Mouse (Mus musculus) neural tube, embryonic 11.5 days (tissue): ENCODE results near the gene Prkcz. TPM values are rescaled to one million over a fixed set of nuclear protein-coding genes. Genes with fewer than 3 reads are reported as not detected.

Experiments used
- ATAC-seq: fragments of 200-750 bp; cut with Nextera tagmentation; 2 replicates; pipeline ENCODE4 v1.8.0; 2017; ENCODE audit warnings: moderate number of reproducible peaks, mild to moderate bottlenecking, moderate TSS enrichment, moderate library complexity; ENCODE audit not compliant: insufficient read depth, low FRiP score, low TSS enrichment
- DNase-seq: peaks from one replicate; pipeline ENCODE4 v3.0.0-alpha.2; 2015; ENCODE audit warnings: low spot score
- H3K27ac ChIP-seq: fragments of 300-500 bp; sonication (generic); 2 replicates; pipeline ENCODE4 v1.5.1; 2014; ENCODE audit warnings: low read depth, mild to moderate bottlenecking, low read length
- H3K27me3 ChIP-seq: fragments of 300-500 bp; sonication (generic); 2 replicates; pipeline ENCODE4 v1.6.1; 2014; ENCODE audit warnings: mild to moderate bottlenecking, low read length, mixed read lengths; ENCODE audit not compliant: control insufficient read depth, insufficient read depth
- H3K36me3 ChIP-seq: fragments of 300-500 bp; sonication (generic); 2 replicates; pipeline ENCODE4 v1.6.1; 2014; ENCODE audit warnings: mild to moderate bottlenecking, low read length, moderate library complexity, mixed read lengths; ENCODE audit not compliant: control insufficient read depth, insufficient read depth
- H3K4me1 ChIP-seq: fragments of 300-500 bp; sonication (generic); 2 replicates; pipeline ENCODE4 v1.6.1; 2014; ENCODE audit warnings: low read length, mixed read lengths; ENCODE audit not compliant: control insufficient read depth, insufficient read depth
- H3K4me2 ChIP-seq: fragments of 300-500 bp; sonication (generic); 2 replicates; pipeline ENCODE4 v1.6.1; 2014; ENCODE audit warnings: low read depth, mild to moderate bottlenecking, moderate library complexity
- H3K4me3 ChIP-seq: fragments of 300-500 bp; sonication (generic); 2 replicates; pipeline ENCODE4 v1.5.1; 2014; ENCODE audit warnings: low read depth, low read length
- H3K9ac ChIP-seq: fragments of 300-500 bp; sonication (generic); 2 replicates; pipeline ENCODE4 v1.6.1; 2014; ENCODE audit warnings: mild to moderate bottlenecking, low read length
- H3K9me3 ChIP-seq: fragments of 300-500 bp; sonication (generic); 2 replicates; pipeline ENCODE4 v1.6.1; 2016; ENCODE audit warnings: low read length; ENCODE audit not compliant: control insufficient read depth
- WGBS: fragments of 180-500 bp; shearing (Covaris S2); extraction: QIAGEN DNeasy Blood & Tissue Kit; methylation state at CpG from one replicate; pipeline ENCODE4 v1.1.7; 2014; 5-methylcytosine and 5-hydroxymethylcytosine counted together
- polyA plus RNA-seq: library from polyadenylated mRNA; unstranded; fragments of >200 nt; fragmentation: Nextera tagmentation; extraction: Ambion mirVana; gene quantifications from 2 replicates; pipeline ENCODE4 v1.2.1, GENCODE M21; 2014

Gene Prkcz
- 17.8 and 22.7 TPM in 2 replicates for polyA plus RNA-seq

GRCm38 (mm10) chr4:155361303-155361791, at the start of gene Prkcz:
Gene Prkcz, minus strand, starts transcription at chr4:155361361.
- WGBS, result under 1% methylated on average over 50 of the region's 51 CpGs
- peaks cover 43% of the 10 kb centered on the region for H3K27me3 ChIP-seq
- no peaks in the 10 kb centered on the region for H3K36me3 ChIP-seq
- DNase-seq (peak; percentile 73), ATAC-seq (peak; percentile 75)
- no peak within 1 kb of the TSS for H3K27ac ChIP-seq
- H3K4me2 ChIP-seq, result peak within 1 kb of the TSS; percentile 56
- no peaks in the 10 kb centered on the region for H3K4me1 ChIP-seq
- no peaks in the 10 kb centered on the region for H3K9me3 ChIP-seq
- peak within 1 kb of the TSS; percentile 18; the same call in 1 of the 2 replicates for H3K9ac ChIP-seq
- H3K4me3 ChIP-seq, result peak within 1 kb of the TSS; percentile 34

- H3K27ac ChIP-seq, result no peak within 1 kb of the TSS
- peak within 1 kb of the TSS; percentile 81 for H3K4me2 ChIP-seq
- ATAC-seq (peak; percentile 97), DNase-seq (peak; percentile 93)
- no peaks in the 10 kb centered on the region for H3K4me1 ChIP-seq
- H3K36me3 ChIP-seq, result no peaks in the 10 kb centered on the region
- H3K27me3 ChIP-seq, result no peaks in the 10 kb centered on the region
- WGBS, result under 1% methylated on average over 35 of the region's 35 CpGs
- H3K4me3 ChIP-seq, result peak within 1 kb of the TSS; percentile 49
- no peaks in the 10 kb centered on the region for H3K9me3 ChIP-seq
- H3K9ac ChIP-seq, result peak within 1 kb of the TSS; percentile 35; the same call in 1 of the 2 replicates
These were observed 48.1 kb upstream of the Prkcz start, which contains the start of gene Cfap74 for GRCm38 (mm10) chr4:155409058-155409776. Gene Cfap74, plus strand, starts transcription at chr4:155409190.

- no peak overlapping the region for H3K9ac ChIP-seq
- H3K36me3 ChIP-seq, result no peaks in the 10 kb centered on the region
- 2% methylated on average over 8 of the region's 8 CpGs for WGBS
- no peaks in the 10 kb centered on the region for H3K9me3 ChIP-seq
- H3K4me1 ChIP-seq, result no peaks in the 10 kb centered on the region
- ATAC-seq, result peak; percentile 53; the same call in 1 of the 2 replicates
- H3K4me3 ChIP-seq, result peak overlapping the region; percentile 49
- peak overlapping the region; percentile 81 for H3K4me2 ChIP-seq
- H3K27ac ChIP-seq, result no peak overlapping the region
- no peaks in the 10 kb centered on the region for H3K27me3 ChIP-seq
- DNase-seq, result no peak
These were observed 47.5 kb upstream of the Prkcz start for GRCm38 (mm10) chr4:155408695-155409057.

- WGBS, result 53% methylated on average over 1 of the region's 1 CpGs
- DNase-seq, result no peak
- H3K4me3 ChIP-seq, result no peak overlapping the region
- H3K27me3 ChIP-seq, result peaks cover 22% of the 10 kb centered on the region
- no peak overlapping the region for H3K4me2 ChIP-seq
- no peak overlapping the region for H3K9ac ChIP-seq
- no peaks in the 10 kb centered on the region for H3K4me1 ChIP-seq
- H3K27ac ChIP-seq, result no peak overlapping the region
- H3K36me3 ChIP-seq, result no peaks in the 10 kb centered on the region
- no peaks in the 10 kb centered on the region for H3K9me3 ChIP-seq
- ATAC-seq, result no peak
These were observed 41.3 kb upstream of the Prkcz start for GRCm38 (mm10) chr4:155402489-155402888.

- Histone ChIP-seq H3K4me2 (no peak overlapping the region), H3K27me3 (peaks cover 33% of the 10 kb centered on the region), H3K4me3 (no peak overlapping the region), H3K9ac (no peak overlapping the region), H3K36me3 (no peaks in the 10 kb centered on the region), H3K4me1 (no peaks in the 10 kb centered on the region), H3K9me3 (no peaks in the 10 kb centered on the region), H3K27ac (no peak overlapping the region)
- DNase-seq, result no peak
- ATAC-seq, result no peak
- 70% methylated on average over 7 of the region's 7 CpGs for WGBS
These were observed 40.0 kb upstream of the Prkcz start for GRCm38 (mm10) chr4:155401121-155401520.

GRCm38 (mm10) chr4:155398222-155398540, 37.0 kb upstream of the Prkcz start:
- no peaks in the 10 kb centered on the region for H3K36me3 ChIP-seq
- H3K27me3 ChIP-seq, result peaks cover 36% of the 10 kb centered on the region
- peak overlapping the region; percentile 54 for H3K4me2 ChIP-seq
- no peak overlapping the region for H3K9ac ChIP-seq
- DNase-seq, result no peak
- peak overlapping the region; percentile 24 for H3K4me3 ChIP-seq
- no peaks in the 10 kb centered on the region for H3K4me1 ChIP-seq
- no peaks in the 10 kb centered on the region for H3K9me3 ChIP-seq
- H3K27ac ChIP-seq, result no peak overlapping the region
- no peak for ATAC-seq
- 5% methylated on average over 9 of the region's 9 CpGs for WGBS

- 1% methylated on average over 55 of the region's 57 CpGs for WGBS
- Histone ChIP-seq H3K9ac (no peak within 1 kb of the TSS), H3K36me3 (no peaks in the 10 kb centered on the region), H3K9me3 (no peaks in the 10 kb centered on the region), H3K27ac (no peak within 1 kb of the TSS), H3K4me1 (no peaks in the 10 kb centered on the region), H3K4me2 (peak within 1 kb of the TSS; percentile 54), H3K4me3 (peak within 1 kb of the TSS; percentile 24), H3K27me3 (peaks cover 36% of the 10 kb centered on the region)
- DNase-seq (peak; percentile 61), ATAC-seq (no peak)
These were observed 36.5 kb upstream of the Prkcz start, which contains the start of gene Gabrd for GRCm38 (mm10) chr4:155397511-155398221. Gene Gabrd, minus strand, starts transcription at chr4:155398112.

GRCm38 (mm10) chr4:155396751-155397150, 35.6 kb upstream of the Prkcz start:
- Histone ChIP-seq H3K4me3 (no peak overlapping the region), H3K36me3 (no peaks in the 10 kb centered on the region), H3K27ac (no peak overlapping the region), H3K9ac (no peak overlapping the region), H3K27me3 (peaks cover 36% of the 10 kb centered on the region), H3K4me1 (no peaks in the 10 kb centered on the region), H3K4me2 (no peak overlapping the region), H3K9me3 (no peaks in the 10 kb centered on the region)
- no peak for ATAC-seq
- 87% methylated on average over 4 of the region's 4 CpGs for WGBS
- DNase-seq, result no peak
